23 mouse cellular contexts compared by ENCODE assay signal in the genomic region with DNA sequence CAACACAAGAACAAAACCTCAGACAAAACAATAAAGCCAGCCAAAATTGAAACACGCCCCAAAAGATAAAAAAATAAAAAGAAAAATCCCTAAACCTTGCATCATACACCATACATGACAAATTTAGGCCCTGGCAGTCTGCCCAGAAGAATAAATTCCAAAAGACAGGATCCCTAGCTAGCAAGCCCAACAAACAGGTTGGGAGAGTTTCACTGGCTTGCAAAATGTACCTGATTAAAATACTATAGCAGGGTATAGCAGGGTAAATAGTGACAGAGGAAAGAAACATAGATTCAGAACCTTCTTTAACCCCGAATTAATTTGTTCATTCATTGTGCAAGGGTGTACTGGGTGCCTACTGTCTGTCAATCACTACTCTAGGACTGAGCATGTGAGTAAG. TPM values are rescaled to one million over a fixed set of nuclear protein-coding genes. Genes with fewer than 3 reads are reported as not detected.
A peak's percentile ranks its signal among the peaks of the same experiment; 100 is the strongest.
DNase-seq lines count a peak whose midpoint lies in the region; TF ChIP-seq lines count a peak whose summit lies in the region.
"Had no signal": no experiment of that assay in that cellular context is flagged by ENCODE, and none has a peak within 500 bp of the region (broad histone marks: within the 10 kb centered on the region; RNA-seq: fewer than 3 reads in every experiment).

No protein-coding gene starts in this region.

- H3K36me3 ChIP-seq in heart, adult 2 months (ENCODE audit: control insufficient read depth, insufficient read depth, low read length), result no peaks in the 10 kb centered on the region
- H3K36me3 ChIP-seq: embryonic facial prominence, embryonic 12.5 days; forebrain, embryonic 10.5 days; heart, embryonic 12.5 days; hindbrain, embryonic 15.5 days; limb, embryonic 15.5 days; liver, embryonic 15.5 days; midbrain, embryonic 12.5 days; neural tube, embryonic 13.5 days had no signal

- peak; percentile 11 for DNase-seq in heart, postnatal 4 days
- no peak for DNase-seq in heart, adult 2 months
- DNase-seq in urinary bladder, adult 18-20 months (ENCODE audit: low spot score in 2 of 2), result peak; percentile 24 to 35
- no peak for DNase-seq in urinary bladder, postnatal 4 days (ENCODE audit: low spot score in 2 of 2)
- DNase-seq in adrenal gland, postnatal 10 days, result peak; percentile 68
- peak; percentile 52 for DNase-seq in gonadal fat pad, adult 2 months (ENCODE audit: low read depth)
- no peak for DNase-seq in frontal cortex, postnatal 14 days (ENCODE audit: low spot score in 2 of 2)
- DNase-seq in left cerebral cortex, adult 9 months (ENCODE audit: low spot score in 2 of 2), result no peak
- DNase-seq: cerebellum, adult 9-11 months; forebrain, postnatal 0 days; heart, postnatal 14 days; lung, postnatal 14 days; right cerebral cortex, postnatal 14 days; spleen, adult 18-20 months; thymus, postnatal 36 days had no signal

- TF ChIP-seq CTCF in heart, adult 2 months (IDR thresholded peaks at IDR 0.05), result no peak

- H3K9ac ChIP-seq in heart, adult 2 months (ENCODE audit: low read depth, low read length), result no peak overlapping the region
- H3K9ac ChIP-seq: embryonic facial prominence, embryonic 12.5 days; forebrain, postnatal 0 days; heart, embryonic 12.5 days; hindbrain, embryonic 15.5 days; limb, embryonic 15.5 days; liver, embryonic 15.5 days; midbrain, embryonic 12.5 days; neural tube, embryonic 13.5 days had no signal

- no peaks in the 10 kb centered on the region for H3K4me1 ChIP-seq in heart, adult 2 months (ENCODE audit: control insufficient read depth, insufficient read depth, low read length)
- H3K4me1 ChIP-seq: embryonic facial prominence, embryonic 12.5 days; heart, embryonic 12.5 days; hindbrain, embryonic 15.5 days; limb, embryonic 15.5 days; liver, embryonic 15.5 days; midbrain, embryonic 12.5 days; neural tube, embryonic 13.5 days had no signal

- no peak overlapping the region for H3K4me3 ChIP-seq in heart, adult 2 months
- H3K4me3 ChIP-seq: embryonic facial prominence, embryonic 12.5 days; forebrain, embryonic 10.5 days; heart, embryonic 12.5 days; hindbrain, embryonic 15.5 days; limb, embryonic 15.5 days; liver, embryonic 15.5 days; midbrain, embryonic 12.5 days; neural tube, embryonic 13.5 days had no signal

- no peak overlapping the region for H3K27ac ChIP-seq in heart, adult 2 months
- H3K27ac ChIP-seq: embryonic facial prominence, embryonic 12.5 days; forebrain, embryonic 10.5 days; hindbrain, embryonic 15.5 days; limb, embryonic 15.5 days; liver, embryonic 15.5 days; midbrain, embryonic 12.5 days; neural tube, embryonic 13.5 days had no signal

- no peaks in the 10 kb centered on the region for H3K79me2 ChIP-seq in heart, adult 2 months (replicated peaks; ENCODE audit: control insufficient read depth, insufficient read depth, low read length)

- H3K27me3 ChIP-seq in heart, adult 2 months (ENCODE audit: control insufficient read depth, insufficient read depth, low read length), result no peaks in the 10 kb centered on the region
- H3K27me3 ChIP-seq: embryonic facial prominence, embryonic 12.5 days; heart, embryonic 12.5 days; hindbrain, embryonic 15.5 days; limb, embryonic 15.5 days; liver, embryonic 15.5 days; midbrain, embryonic 12.5 days; neural tube, embryonic 13.5 days had no signal

- TF ChIP-seq POLR2A in heart, adult 2 months (IDR thresholded peaks at IDR 0.05; ENCODE audit: insufficient read depth, low read depth, low read length), result no peak

- intact Hi-C loops in heart, adult 2 months (cut with DNase I), result no loop called here

- TF ChIP-seq EP300 in heart, adult 2 months (IDR thresholded peaks at IDR 0.05; ENCODE audit: insufficient read depth, low read depth, low read length), result no peak

- WGBS in heart, adult 2 months, result 57% methylated on average over 2 of the region's 2 CpGs

RNA-seq across cellular contexts. Expression of a gene that starts 7.8 kb away (rescaled TPM):
- 100 to 1,000 TPM; 105 to 109 TPM for total RNA-seq in heart, postnatal 4 days (2021)
- 100 to 1,000 TPM in 1 of 2 experiments, 10 to 100 TPM in 1; 92.7 to 105 TPM for total RNA-seq in heart, adult 2 months (2021)
- 33.3 and 44.7 TPM in 2 replicates for polyA plus RNA-seq in heart, adult 2 months (2012; rRNA removed)
- total RNA-seq in adrenal gland, postnatal 10 days (2021), result 10 to 100 TPM; 86.1 to 98.1 TPM
- 21.5 and 27.8 TPM in 2 replicates for polyA plus RNA-seq in gonadal fat pad, adult 2 months (2012; rRNA removed)

Comparison
In these comparisons a context has a peak if more than half of its experiments do, and no peak if none do; other contexts are left out.
1. DNase-seq: peak in heart, postnatal 4 days (single experiment), urinary bladder, adult 18-20 months (2 of 2), adrenal gland, postnatal 10 days (single experiment) and gonadal fat pad, adult 2 months (single experiment); none in heart, adult 2 months (0 of 2), urinary bladder, postnatal 4 days (0 of 2), frontal cortex, postnatal 14 days (0 of 2) and left cerebral cortex, adult 9 months (0 of 2).